Mouse (Mus musculus): Measurements from ENCODE around the gene Pacs2.

Gene Pacs2

DNA sequence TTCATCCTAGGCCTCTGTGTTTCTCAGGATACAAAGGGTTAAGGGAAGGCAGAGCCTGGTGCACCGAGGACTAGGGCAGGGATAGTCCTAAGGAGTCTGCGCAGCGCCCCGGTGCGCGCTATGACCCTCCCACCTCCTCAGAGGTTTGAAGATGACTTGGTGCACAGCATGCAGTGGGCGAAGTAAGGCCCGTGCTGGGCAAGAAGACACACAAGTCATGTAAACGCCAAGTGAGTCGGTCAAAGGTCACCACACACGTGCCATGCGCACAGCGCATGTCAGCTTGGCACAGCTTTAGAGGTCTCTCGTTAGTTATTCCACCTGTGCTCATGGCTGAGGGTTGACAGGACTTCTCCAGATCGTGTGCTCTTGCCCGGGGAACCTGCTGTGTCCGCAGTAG, 75.7 kb downstream of the Pacs2 start:
- peak; percentile 55 for DNase-seq

DNA sequence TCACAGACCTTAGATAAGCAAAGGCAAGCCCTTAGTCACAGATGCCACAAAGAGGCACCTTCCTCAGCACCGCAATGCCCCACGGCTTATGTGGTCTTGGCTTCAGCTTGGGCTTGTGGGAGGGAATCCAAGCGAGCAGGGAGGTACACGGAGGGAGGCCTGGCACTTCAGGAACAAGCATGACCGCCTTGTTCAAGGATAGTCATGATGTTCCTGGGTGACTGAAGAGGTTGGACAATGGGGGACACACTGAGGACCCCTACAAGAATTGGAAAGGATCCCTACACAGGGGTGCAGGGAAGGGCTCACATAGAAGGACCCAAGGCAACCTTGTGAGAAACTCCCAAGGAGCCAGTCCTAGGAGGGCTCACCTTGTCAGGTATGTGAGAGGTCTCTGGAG, 82.7 kb downstream of the Pacs2 start:
- no peak for DNase-seq

DNA sequence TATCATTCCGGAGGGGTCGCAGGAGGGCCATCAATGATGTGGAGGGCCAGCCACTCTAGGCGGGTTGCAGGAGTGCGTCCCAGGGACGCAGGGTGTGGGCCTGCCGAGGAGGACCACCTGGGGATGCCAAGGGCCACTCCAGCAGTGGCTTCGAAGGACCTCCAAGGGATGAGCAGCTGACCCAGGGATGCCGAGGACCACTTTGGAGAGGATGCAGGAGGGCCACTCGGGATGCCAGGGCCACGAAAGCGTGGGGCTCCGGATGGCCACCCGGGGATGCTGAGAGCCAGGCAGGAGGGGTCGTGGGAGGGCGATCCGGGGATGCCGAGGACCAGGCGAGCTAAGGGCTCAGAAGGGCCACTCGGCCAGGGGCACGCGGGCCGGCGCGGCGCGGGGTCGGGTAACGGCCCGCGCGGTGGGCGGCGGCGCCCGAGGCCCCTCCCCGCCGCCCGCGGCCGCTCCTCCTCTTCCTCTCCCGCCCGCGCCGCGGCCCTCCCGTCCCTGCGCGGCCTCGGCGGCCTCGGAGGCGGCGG, 83.5 kb downstream of the Pacs2 start, which contains the start of gene Mta1:
Gene Mta1, plus strand, starts transcription at position 530 of the 533 bp plus-strand sequence.
- peak; percentile 46 for DNase-seq

DNA sequence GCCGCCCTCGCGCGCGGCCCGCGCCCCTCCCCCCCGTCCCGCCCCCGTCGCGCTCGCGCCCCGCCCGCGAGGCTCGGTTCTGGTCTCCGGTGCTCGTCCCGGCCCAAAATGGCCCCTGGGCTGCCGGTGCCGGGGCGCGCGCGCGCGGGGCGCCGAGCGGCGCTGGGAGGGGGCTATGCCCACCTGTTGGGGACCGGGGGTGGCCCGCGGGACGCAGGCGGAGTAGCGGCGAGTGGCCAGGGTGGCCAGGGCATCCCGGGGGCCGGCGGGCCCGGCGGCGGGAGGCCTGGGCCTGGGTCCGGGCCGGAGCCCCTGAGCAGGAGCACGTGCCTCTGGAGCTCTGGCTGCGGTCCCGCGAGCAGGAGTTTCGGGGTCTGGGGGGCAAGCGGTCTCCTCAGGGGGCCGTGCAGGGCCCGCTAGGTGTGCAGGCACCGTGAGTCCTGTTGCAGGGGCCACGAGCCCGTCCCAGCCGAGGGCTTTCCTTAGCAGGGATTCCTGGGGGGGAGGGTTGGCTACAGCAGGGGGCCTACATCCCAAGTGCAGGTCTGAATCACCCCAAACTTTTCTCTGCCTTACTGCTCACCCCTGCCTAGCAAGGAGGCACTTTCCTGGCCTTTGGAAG, 84.3 kb downstream of the Pacs2 start:
- DNase-seq: peak; percentile 39

DNA sequence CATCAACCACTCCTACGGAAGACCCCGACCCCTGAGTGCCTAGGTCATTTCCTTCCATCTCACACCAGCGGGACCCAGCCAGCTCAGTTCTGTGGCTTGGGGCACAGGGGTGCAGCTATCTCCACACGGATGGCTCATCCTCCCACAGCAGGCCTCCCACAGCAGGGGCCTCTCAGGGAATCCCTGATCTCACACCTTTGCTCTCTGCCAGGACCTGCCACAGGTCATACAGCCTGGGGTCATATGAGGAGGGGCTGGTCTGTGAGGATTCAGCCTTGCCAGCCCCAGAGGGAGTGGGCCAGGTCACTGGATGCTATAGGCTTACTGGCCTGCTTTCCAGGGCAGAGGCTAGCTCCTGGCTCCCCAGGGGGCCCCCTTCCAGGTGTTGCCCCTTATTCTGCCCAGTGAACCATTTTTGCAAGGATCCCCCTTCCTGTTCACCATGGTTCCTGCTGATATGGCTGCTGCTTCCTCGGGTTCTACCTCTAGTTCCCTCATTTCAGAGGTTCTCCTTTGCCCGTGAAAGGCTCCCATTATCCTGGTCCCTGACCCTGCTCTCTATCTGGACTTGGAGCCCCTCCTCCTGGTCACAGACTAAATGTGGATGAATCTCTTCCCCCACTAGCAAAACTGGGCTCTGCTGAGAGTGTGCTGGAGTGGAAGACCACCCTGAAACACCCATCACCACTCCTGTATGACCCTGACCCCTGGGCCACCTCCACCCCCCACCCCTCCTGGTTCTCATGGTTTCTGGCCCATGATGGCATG, 85.3 kb downstream of the Pacs2 start:
- DNase-seq: no peak

DNA sequence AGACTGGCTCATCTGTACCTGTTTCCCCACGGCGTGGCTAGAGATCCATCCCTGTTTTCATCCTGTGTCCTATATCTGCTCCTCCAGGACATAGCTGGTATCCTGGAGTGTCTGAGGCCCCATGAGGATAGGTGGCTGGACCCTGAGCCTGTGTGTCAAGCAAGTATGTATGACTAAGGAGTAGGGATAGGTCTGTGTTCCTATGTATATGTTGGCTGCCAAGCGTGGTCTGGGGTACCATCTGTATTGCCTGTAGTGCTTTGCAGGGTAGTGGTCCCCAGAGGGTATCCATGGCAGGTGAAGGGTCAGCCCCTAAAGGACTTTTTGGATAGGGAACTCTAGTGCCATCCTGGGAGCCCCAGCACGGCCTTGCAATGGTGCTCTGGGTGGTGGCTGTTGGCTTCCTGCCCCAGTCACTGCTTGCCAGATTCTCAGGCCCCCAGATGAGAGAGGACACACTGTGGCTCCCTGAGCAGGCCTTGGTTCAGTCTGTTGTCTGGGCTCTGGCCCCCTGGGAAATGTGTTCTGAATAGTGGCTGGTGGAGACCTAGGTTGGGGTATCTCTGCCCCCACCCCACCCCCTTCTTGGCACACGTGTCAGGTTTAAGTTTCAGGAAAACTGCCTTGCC, 86.3 kb downstream of the Pacs2 start:
- peak; percentile 34 for DNase-seq

DNA sequence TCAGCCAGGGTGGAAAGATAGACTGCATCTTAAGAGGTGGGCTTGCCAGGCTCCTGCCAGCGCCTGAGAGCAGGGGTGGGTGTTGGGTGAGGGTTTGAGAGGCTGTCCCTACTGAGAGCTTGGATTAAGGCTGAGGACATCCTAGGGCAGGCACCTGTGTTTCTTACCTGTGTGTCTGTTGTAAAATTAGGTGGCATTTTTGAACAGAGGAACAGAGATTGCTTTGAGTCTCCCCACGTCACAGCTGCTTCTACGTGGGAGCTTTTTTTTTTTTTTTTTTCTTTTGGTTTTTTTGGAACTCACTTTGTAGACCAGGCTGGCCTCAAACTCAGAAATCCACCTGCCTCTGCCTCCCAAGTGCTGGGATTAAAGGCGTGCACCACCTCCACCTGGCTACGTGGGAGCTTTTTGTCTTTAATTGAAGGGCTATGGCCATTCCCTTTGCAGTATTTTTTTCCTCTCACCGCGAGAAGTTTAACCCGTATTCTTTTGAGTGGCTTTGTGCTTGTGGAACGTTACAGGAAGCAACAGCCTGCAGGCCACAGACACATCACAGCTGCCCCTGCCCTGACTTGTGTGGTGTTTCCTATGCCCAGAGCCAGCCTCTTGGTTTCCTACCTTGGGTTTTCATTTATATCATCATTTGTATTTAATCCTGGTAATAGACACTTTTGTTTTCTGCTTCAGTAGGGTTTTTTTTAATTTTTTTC, 87.1 kb downstream of the Pacs2 start:
- DNase-seq: no peak

DNA sequence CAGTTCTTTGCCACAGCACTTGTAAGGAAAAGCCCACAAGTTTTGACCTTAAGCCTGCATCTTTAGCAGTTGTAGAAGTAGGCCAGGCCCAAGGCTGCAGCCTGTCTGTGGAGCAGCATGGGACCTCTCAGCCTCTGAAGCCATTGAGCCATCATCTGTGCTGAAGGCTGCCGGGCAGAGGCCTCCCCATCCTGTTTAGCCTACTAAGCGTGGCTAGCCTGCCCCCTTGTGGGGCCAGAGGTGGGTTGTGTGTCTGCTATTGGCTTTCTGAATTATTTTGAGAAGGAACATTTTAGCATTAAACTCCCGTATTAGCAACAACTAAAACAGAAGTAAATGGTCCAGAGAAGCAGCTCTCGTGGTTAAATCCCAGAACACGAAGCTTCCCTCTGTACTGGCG, 88.2 kb downstream of the Pacs2 start:
- peak; percentile 62 for DNase-seq

DNA sequence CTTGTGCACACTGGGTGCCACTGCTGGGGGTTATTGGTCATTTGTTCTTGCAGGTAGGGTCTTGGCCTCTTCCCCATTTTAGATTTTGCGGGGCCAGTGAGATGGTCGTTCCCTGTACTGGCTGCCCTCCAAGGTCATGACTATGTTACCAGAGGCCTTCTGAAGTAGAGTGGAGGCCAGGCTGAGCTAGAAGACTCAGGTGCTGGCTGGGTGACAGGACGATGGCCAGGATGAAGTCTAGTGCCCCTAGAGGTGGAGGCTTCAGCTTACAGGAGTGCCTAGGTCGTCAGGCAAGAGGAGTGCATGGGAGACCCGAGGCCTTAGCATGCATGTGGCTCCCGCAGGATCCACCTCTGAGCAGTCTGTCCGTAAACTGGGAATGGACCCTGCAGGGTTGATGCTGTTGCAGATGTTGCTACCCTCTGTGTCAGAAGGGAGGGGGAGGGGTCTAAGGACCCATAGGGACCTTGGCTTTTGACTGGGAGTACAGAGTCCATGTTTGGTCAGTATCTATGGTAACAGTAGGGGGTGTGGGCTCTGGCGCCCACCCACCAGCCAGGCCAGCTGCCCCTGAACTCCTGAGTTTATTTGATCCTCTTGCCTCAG, 89.6 kb downstream of the Pacs2 start:
- DNase-seq: no peak

DNA sequence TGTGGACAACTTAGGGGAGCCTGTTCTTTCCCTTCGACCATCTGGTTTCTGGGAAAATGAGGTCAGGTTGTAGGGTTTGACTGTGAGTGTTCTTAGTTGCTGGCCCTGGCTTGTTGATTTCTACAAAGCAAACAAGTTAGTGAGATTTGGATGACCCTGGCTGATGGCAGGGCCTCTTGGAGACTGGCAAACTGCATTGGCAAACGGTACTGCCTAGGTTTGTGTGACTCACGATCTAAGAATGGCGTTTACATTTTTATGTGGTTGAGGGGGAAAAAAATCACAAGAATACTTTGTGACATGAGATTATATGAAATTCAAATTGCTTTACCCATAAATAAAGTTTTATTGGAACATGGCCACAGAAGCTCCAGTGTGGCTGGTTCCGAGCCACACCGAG, 92.1 kb downstream of the Pacs2 start:
- no peak for DNase-seq

DNA sequence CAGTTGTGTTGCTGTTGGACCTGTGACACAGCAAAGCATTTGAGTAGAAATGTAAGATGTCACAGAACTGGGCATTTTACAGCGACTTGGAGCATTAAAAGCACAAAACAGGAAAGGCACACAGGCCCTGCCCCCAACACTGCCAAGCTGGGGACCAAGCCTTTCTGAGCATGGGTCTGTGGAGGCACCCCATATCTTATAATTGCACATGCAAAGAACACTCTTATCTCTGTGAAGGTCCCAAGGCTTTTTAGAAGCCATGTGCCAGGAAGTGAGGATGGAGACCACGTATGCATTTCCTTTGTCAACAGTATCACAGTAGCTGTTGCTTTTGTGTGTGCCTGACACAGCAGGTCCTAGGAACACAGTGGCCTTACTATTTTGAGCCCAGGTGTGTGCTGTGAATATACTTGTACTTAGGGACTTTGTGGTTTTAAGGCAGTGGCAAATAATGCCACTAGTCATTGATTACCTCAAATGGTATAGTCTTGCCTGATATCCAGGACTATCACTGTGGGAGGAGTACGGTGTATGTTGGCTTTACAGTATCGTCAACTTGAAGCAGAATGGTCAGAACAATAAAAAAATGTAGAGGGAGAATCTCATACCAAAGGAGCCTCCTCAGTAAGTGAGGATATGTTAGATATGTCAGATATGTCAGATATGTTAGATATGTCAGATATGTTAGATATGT, 93.3 kb downstream of the Pacs2 start:
- no peak for DNase-seq

DNA sequence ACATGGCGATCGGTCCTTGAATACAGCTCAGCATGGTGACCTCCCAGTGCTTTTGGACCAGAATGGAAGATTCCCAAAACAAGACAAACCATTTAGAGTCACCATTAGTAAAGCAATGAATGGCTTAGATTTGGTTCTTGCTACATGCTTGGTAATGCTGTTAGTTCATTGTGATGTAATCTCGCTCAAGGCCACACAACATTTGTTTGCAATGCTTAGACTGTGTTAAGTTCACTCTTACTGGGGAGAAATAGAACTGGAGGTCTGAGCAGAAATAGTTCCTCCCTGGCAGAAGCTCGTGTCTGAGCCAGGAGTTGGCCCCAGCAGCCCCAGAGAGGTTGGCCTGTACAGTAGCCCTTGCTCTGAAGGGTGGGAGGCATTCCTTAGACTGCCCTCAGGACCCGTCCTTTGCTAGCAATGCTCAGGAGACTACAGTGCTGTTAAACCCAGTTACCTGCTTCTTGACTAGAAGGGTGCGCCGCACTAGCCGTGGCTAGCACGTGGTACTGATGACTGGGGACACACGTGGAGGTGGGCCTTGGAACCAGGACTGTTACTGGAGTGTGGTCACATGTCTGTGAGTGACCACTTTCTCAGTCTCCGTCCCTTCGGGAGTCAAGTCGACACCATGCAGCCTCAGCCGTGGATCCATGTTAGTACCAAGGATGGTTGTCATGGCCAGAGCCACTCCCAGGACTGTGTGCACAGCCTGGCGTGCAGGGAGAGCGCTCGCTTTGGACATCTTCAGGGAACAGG, 94.4 kb downstream of the Pacs2 start:
- no peak for DNase-seq

DNA sequence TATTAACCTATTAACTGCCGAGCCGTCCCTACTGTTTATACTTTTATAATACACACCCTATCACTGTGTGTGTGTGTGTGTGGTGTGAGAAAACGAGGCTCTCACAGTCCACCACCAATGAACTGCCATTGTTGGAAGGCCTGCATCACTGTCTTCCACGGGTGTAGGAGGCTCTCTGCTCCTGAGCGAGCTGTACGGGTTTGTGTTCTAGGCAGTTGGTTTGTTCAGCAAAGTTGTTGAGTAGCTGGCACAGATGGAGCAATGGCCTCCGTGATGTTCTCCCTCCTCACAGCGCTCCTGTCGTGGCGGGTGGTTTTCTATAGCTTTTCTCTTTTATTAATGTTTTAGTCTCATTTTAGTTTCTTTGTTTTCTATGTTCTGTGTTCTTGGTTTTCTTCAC, 95.5 kb downstream of the Pacs2 start:
- no peak for DNase-seq

DNA sequence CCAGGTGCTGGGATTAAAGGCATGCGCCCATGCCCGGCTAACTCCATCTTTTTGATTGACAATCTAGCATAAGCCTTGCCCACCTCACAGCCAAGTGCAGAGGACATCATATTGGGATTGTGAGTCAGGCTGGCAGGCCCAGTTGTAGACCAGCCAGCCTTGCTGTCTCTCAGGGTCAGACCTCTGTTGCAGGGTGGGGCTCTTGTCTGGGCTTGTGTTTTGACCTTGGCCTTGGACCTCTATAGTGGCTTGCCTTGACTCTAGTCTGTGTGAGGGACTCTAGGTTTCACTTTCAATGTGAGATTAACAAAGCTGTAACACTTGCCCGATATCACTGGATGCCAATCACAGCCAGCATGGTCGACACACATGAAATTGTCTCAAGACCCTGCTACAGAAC, 99.8 kb downstream of the Pacs2 start:
- DNase-seq: no peak

DNA sequence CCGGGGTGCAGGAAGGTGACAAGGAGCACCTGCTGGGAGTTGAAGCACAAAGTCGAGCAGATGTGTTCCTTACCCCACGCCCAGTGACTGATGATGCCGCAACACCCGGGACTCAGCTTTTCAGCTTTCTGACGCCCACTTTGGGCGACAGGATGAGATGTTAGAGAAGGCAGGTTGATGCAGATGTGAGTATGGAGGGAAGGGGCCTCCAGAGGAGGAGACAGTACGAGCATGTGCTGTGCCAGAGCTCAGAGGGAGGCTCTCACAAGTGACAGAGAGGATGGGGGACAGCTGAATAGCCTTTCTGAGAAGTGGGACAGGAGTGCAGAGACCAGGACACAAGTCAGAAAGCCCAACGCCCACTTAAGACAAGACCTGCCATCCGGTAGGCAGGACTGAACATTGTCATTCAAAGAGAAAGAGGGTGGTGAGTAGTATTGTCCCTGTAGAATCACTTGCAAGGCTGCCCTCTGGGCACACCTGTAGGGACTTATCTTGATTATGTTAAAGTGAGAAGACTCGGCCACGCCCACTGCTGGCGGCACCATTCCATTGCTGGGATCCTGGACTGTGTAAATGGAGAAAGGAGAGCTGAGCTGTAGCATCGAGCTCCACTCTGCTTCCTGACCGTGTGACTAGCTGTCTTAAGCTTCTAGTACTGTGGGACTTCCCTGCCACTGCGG, 100.7 kb downstream of the Pacs2 start:
- DNase-seq: no peak

DNA sequence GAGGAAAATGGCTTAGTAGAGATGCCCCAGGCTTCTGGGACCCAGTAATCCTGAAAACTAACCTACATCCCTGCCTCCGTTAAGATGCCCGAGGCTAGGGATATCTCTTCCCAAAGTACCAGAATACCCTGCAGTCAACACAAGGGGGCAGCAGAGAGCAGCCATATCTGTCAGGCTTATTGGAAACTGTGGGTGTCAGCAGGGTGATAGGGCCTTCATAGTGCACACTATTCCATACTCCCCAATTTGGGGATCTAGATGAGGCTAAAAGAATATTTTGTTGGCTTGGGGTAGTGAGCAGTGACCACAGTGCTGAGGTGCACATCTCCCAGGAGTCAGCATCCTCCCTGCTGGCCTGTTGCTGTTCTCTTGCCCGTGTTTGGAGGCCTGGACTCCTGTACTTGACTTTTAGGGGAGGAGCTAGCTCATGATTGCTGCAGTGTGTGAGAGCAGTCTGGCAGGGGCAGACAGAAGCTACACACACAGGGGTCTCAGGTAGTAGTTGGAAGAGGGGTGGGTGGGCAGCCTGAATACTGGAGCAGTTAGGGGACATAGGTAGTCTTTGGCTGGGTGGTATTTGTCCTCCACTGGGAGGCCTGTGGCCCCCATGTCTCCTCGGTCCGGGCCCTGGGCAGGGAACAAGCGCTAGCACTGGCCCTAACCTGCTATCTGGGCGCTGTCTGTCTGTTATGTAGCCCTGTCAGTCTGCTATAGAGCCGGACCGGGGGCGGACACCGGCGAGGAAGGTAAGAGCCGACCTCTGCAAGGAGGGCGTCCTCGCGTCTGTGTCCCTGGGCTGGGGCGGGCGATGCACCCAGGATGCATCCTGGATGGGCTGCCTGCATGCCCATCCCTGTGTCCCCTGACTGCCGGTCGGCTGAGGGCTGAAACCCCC, 105.5 kb downstream of the Pacs2 start:
- DNase-seq: peak; percentile 85

Data from kidney, adult 18-20 months (tissue).